8 mouse cellular contexts compared by ENCODE assay signal in genomic region chr12:108443271-108443670, GRCm38 (mm10).
DNase-seq lines count a peak whose midpoint lies in the region; ATAC-seq and TF ChIP-seq lines count a peak whose summit lies in the region.
"Had no signal": no experiment of that assay in that cellular context is flagged by ENCODE, and none has a peak within 500 bp of the region (broad histone marks: within the 10 kb centered on the region; RNA-seq: fewer than 3 reads in every experiment).

No protein-coding gene starts in this region.

- H3K9me3 ChIP-seq in ES-E14 (ENCODE audit: control insufficient read depth, insufficient read depth, low read depth, low read length) = no peaks in the 10 kb centered on the region
- H3K9me3 ChIP-seq in intestine, embryonic 14.5 days (ENCODE audit: control insufficient read depth, low read length) = no peaks in the 10 kb centered on the region
- no peaks in the 10 kb centered on the region for H3K9me3 ChIP-seq in midbrain, postnatal 0 days (ENCODE audit: low read length)

- peak; percentile 76 for ATAC-seq in intestine, embryonic 14.5 days (replicated peaks; ENCODE audit: low FRiP score, low TSS enrichment, low read depth)
- ATAC-seq in midbrain, postnatal 0 days (ENCODE audit: low FRiP score) = no peak

- H3K36me3 ChIP-seq in ES-E14 (ENCODE audit: control insufficient read depth, insufficient read depth, low read length, poor library complexity, severe bottlenecking) = no peaks in the 10 kb centered on the region
- no peaks in the 10 kb centered on the region for H3K36me3 ChIP-seq in intestine, embryonic 14.5 days (ENCODE audit: control insufficient read depth, insufficient read depth, low read length)
- H3K36me3 ChIP-seq in midbrain, postnatal 0 days (ENCODE audit: insufficient read depth, low read length) = no peaks in the 10 kb centered on the region

- 6% methylated on average over 10 of the region's 10 CpGs for WGBS in intestine, embryonic 14.5 days
- 12% methylated on average over 10 of the region's 10 CpGs for WGBS in midbrain, postnatal 0 days

- no peak overlapping the region for H3K9ac ChIP-seq in ES-E14 (ENCODE audit: insufficient read depth, low read depth, low read length, poor library complexity, severe bottlenecking)
- H3K9ac ChIP-seq in intestine, embryonic 14.5 days (ENCODE audit: low read length) = no peak overlapping the region
- H3K9ac ChIP-seq in midbrain, postnatal 0 days (replicated peaks; ENCODE audit: low read length, poor library complexity, severe bottlenecking) = no peak overlapping the region

- in situ Hi-C loops in ES-E14 (cut with MboI; ENCODE audit: low sequenced_read_pairs in 2 of 2, unreplicated experiment in 2 of 2) = no loop called here

- DNase-seq in ES-E14 (ENCODE audit: low read depth, low spot score) = peak; percentile 64
- peak; percentile 82 for DNase-seq in embryo, embryonic 10 days (ENCODE audit: low spot score)
- peak; percentile 67 for DNase-seq in intestine, embryonic 14.5 days (ENCODE audit: low spot score)
- peak; percentile 22 for DNase-seq in midbrain, postnatal 0 days (ENCODE audit: low spot score)
- DNase-seq in thymus, postnatal 0 days (ENCODE audit: low spot score) = no peak
- DNase-seq in ovary, postnatal 14 days (ENCODE audit: low spot score) = no peak
- DNase-seq in liver = no peak
- DNase-seq: heart, postnatal 14 days had no signal

- no peak overlapping the region; a peak in 1 of 4 replicates for H3K4me3 ChIP-seq in ES-E14 (ENCODE audit: insufficient read depth in 1 of 2, low read depth in 1 of 2, low read length in 2 of 2, poor library complexity in 1 of 2, severe bottlenecking in 1 of 2)
- no peak overlapping the region for H3K4me3 ChIP-seq in intestine, embryonic 14.5 days (ENCODE audit: low read depth, low read length)
- no peak overlapping the region for H3K4me3 ChIP-seq in midbrain, postnatal 0 days (ENCODE audit: low read depth, low read length)

- H3K4me1 ChIP-seq in ES-E14 (ENCODE audit: control insufficient read depth in 2 of 2, insufficient read depth in 2 of 2, low read length in 2 of 2, poor library complexity in 1 of 2) = peaks cover 3 to 5% of the 10 kb centered on the region in 2 experiments; a peak in 3 of 4 replicates
- H3K4me1 ChIP-seq in intestine, embryonic 14.5 days (replicated peaks; ENCODE audit: control insufficient read depth, insufficient read depth, low read length) = peaks cover 30% of the 10 kb centered on the region
- peaks cover 3% of the 10 kb centered on the region; the same call in 1 of the 2 replicates for H3K4me1 ChIP-seq in midbrain, postnatal 0 days (ENCODE audit: insufficient read depth, low read length)

- no peak overlapping the region for H3K27ac ChIP-seq in ES-E14 (ENCODE audit: insufficient read depth, low read depth, low read length, poor library complexity, severe bottlenecking)
- H3K27ac ChIP-seq in intestine, embryonic 14.5 days (ENCODE audit: low read depth) = peak overlapping the region; percentile 81
- H3K27ac ChIP-seq in midbrain, postnatal 0 days (ENCODE audit: low read depth, low read length) = no peak overlapping the region

- no peaks in the 10 kb centered on the region for H3K27me3 ChIP-seq in intestine, embryonic 14.5 days (replicated peaks; ENCODE audit: control insufficient read depth, insufficient read depth, low read length)
- no peaks in the 10 kb centered on the region for H3K27me3 ChIP-seq in midbrain, postnatal 0 days (ENCODE audit: insufficient read depth, low read length)

- peak overlapping the region; percentile 12; the same call in 1 of the 2 replicates for H3K4me2 ChIP-seq in intestine, embryonic 14.5 days (ENCODE audit: low read length)
- H3K4me2 ChIP-seq in midbrain, postnatal 0 days (ENCODE audit: low read depth, low read length, poor library complexity, severe bottlenecking) = no peak overlapping the region

- TF ChIP-seq CTCF in midbrain, postnatal 0 days (IDR thresholded peaks at IDR 0.05) = no peak

TF ChIP-seq in ES-E14, 5 proteins besides CTCF, POLR2A, EP300 and RAD21:
- TF ChIP-seq MAFK (IDR thresholded peaks at IDR 0.05; ENCODE audit: insufficient read depth, low read depth, low read length) = no peak
- no peak for TF ChIP-seq ZNF384 (IDR thresholded peaks at IDR 0.05; ENCODE audit: low read depth, low read length)

Comparison
In these comparisons a context has a peak if more than half of its experiments do, and no peak if none do; other contexts are left out.
1. DNase-seq: peak in ES-E14 (single experiment), embryo, embryonic 10 days (single experiment), intestine, embryonic 14.5 days (single experiment) and midbrain, postnatal 0 days (single experiment); none in thymus, postnatal 0 days (single experiment), ovary, postnatal 14 days (single experiment) and liver (single experiment).